In the genomic region with DNA sequence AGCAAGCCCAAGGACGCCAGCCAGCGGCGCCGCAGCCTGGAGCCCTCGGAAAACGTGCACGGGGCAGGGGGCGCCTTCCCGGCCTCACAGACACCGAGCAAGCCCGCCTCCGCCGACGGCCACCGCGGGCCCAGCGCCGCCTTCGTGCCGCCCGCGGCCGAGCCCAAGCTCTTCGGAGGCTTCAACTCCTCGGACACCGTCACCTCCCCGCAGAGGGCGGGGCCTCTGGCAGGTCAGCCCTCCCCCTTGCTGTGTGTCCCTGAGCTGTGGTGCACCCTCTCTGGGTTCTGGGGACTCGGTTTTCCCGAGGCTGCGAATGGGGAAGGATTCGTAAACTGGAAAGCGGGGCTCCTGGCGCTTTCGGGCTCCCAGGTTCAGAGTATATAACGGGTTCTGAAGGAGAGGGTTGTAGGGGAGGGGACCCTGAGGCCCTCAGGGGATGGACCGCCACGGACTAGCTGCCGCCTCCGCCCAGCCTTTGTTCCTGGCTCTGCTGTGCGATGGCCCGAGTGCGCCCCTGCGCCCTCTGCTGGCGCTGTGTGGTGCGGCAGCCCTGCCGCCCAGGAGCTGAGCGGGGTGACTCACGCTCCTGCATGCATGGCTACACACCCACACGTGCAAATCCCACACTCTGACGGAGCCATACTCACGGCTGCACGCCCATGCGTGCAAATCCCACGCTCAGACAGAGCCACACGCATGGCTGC, we compare ENCODE assay signal across 8 mouse cellular contexts. TPM values are rescaled to one million over a fixed set of nuclear protein-coding genes. Genes with fewer than 3 reads are reported as not detected.
DNase-seq lines count a peak whose midpoint lies in the region; ATAC-seq and TF ChIP-seq lines count a peak whose summit lies in the region.

No protein-coding gene starts in this region.

- 2% methylated on average over 49 of the region's 56 CpGs for WGBS in macrophage (ENCODE audit: missing documents)

- no peaks in the 10 kb centered on the region for H3K79me2 ChIP-seq in macrophage (ENCODE audit: inconsistent target)

- TF ChIP-seq POLR2A in cortical plate, adult 2 months (IDR thresholded peaks at IDR 0.05; ENCODE audit: extremely low read depth, insufficient read depth, low read length) = no peak

- H3K4me3 ChIP-seq in cortical plate, adult 2 months (ENCODE audit: insufficient read depth, low read length) = 0 out of 2 replicates have a peak overlapping the region, but pooled peaks have one; percentile 0
- peak overlapping the region; percentile 39 for H3K4me3 ChIP-seq in left cerebral cortex, adult 2 months
- peak overlapping the region; percentile 17; the same call in 1 of the 2 replicates for H3K4me3 ChIP-seq in macrophage (ENCODE audit: inconsistent target)

- H3K4me1 ChIP-seq in cortical plate, adult 2 months (ENCODE audit: control insufficient read depth, insufficient read depth, low read length) = peaks cover 4% of the 10 kb centered on the region; the same call in 1 of the 2 replicates

- no peak overlapping the region for H3K27ac ChIP-seq in cortical plate, adult 2 months (ENCODE audit: insufficient read depth, low read length)
- H3K27ac ChIP-seq in left cerebral cortex, adult 2 months = peak overlapping the region; percentile 72
- H3K27ac ChIP-seq in macrophage = no peak overlapping the region

- DNase-seq in gastrocnemius, adult 8-10 months (ENCODE audit: low spot score in 2 of 2) = peak; percentile 83 to 88
- DNase-seq in hindlimb bud, embryonic 11.5 days (ENCODE audit: extremely low spot score, low read depth, low spot score) = peak; percentile 83
- DNase-seq in left cerebral cortex, adult 2 months (ENCODE audit: extremely low spot score in 1 of 2, low spot score in 2 of 2) = peak; percentile 96 to 99
- DNase-seq in retina, postnatal 7 days (ENCODE audit: low read depth, low spot score) = peak; percentile 76
- DNase-seq in urinary bladder, adult 18-20 months (ENCODE audit: low spot score in 2 of 2) = peak; percentile 92 to 94

- H3K36me3 ChIP-seq in macrophage (ENCODE audit: inconsistent target) = no peaks in the 10 kb centered on the region

- intact Hi-C loops in left cerebral cortex, adult 2 months (cut with DNase I) = loop anchor here (1.0 to 5.0 kb wide), 4 partner anchors 26 to 170 kb away; partner anchors contain the start of gene Manbal

- peak; percentile 87 for TF ChIP-seq CTCF in cortical plate, adult 2 months (IDR thresholded peaks at IDR 0.05; ENCODE audit: extremely low read depth, insufficient read depth, low read length)
- peak; percentile 100 for TF ChIP-seq CTCF in left cerebral cortex, adult 2 months (IDR thresholded peaks at IDR 0.05)

- peak; percentile 89 for ATAC-seq in activated CD4-positive, CD25-positive, alpha-beta regulatory T cell, adult 4 months

RNA-seq across cellular contexts. Expression of gene Src, which starts 39.0 kb away (rescaled TPM):
- polyA plus RNA-seq in activated CD4-positive, CD25-positive, alpha-beta regulatory T cell, adult 4 months (2017; shearing (Covaris generic)) = 1 to 10 TPM; 2.0 to 2.1 TPM
- polyA plus RNA-seq in cortical plate, adult 2 months (2012; rRNA removed) = 83.8 and 95.0 TPM in 2 replicates
- 1 to 10 TPM; 1.3 to 2.3 (median 1.7) TPM for total RNA-seq in gastrocnemius, adult 8-10 months (2022)
- total RNA-seq in left cerebral cortex, adult 2 months (2021) = 100 to 1,000 TPM; 133 to 134 TPM
- total RNA-seq in macrophage (2018; cell fraction: chromatin; rRNA removed) = 100 to 1,000 TPM in 2 of 26 experiments, 10 to 100 TPM in 11, 1 to 10 TPM in 13; 3.4 to 209 (median 10.6) TPM
- 10 to 100 TPM in 11 of 26 experiments, 1 to 10 TPM in 15; 2.8 to 62.5 (median 8.7) TPM for total RNA-seq in macrophage (2018; cell fraction: cytosol; rRNA removed)
- total RNA-seq in macrophage (2018; cell fraction: nucleus; rRNA removed) = 100 to 1,000 TPM in 1 of 26 experiments, 10 to 100 TPM in 16, 1 to 10 TPM in 9; 1.9 to 104 (median 11.4) TPM
- polyA plus RNA-seq in macrophage (2018) = 1.8 to 3.1 TPM (median 2.2 TPM) in 3 replicates

Comparison
In these comparisons a context has a peak if more than half of its experiments do, and no peak if none do; other contexts are left out.
1. RNA of gene Src, which starts 39.0 kb away (polyA plus RNA-seq): 83.8 to 95.0 TPM in cortical plate, adult 2 months; 1.8 to 3.1 TPM in macrophage and 2.0 to 2.1 TPM in activated CD4-positive, CD25-positive, alpha-beta regulatory T cell, adult 4 months; every median in the first group is over 10 times any median in the second.
2. Peak in every context shown above with its lines, with median percentiles within 50 percentile points of each other: H3K4me3 ChIP-seq and DNase-seq.